Mouse (Mus musculus) embryonic facial prominence, embryonic 14.5 days (tissue): ENCODE data around the gene Utp6. TPM values are rescaled to one million over a fixed set of nuclear protein-coding genes. Genes with fewer than 3 reads are reported as not detected.

ENCODE experiments used
- ATAC-seq: fragments of 200-750 bp; cut with Nextera tagmentation; 2 replicates; pipeline ENCODE4 v1.8.0; 2017; ENCODE audit warnings: low read depth, moderate number of reproducible peaks, moderate TSS enrichment
- DNase-seq: peaks from one replicate; pipeline ENCODE4 v3.0.0-alpha.2; 2015; ENCODE audit warnings: low spot score
- H3K27ac ChIP-seq: fragments of 300-500 bp; sonication (generic); replicated peaks from 2 replicates; pipeline ENCODE4 v1.5.1; 2014; ENCODE audit warnings: low read depth, mild to moderate bottlenecking, low read length, moderate library complexity
- H3K27me3 ChIP-seq: fragments of 300-500 bp; sonication (generic); replicated peaks from 2 replicates; pipeline ENCODE4 v1.6.1; 2014; ENCODE audit warnings: low read length; ENCODE audit not compliant: control insufficient read depth, insufficient read depth
- H3K36me3 ChIP-seq: fragments of 300-500 bp; sonication (generic); 2 replicates; pipeline ENCODE4 v1.6.1; 2014; ENCODE audit warnings: low read length, mixed read lengths; ENCODE audit not compliant: control insufficient read depth, insufficient read depth
- H3K4me1 ChIP-seq: fragments of 300-500 bp; sonication (generic); 2 replicates; pipeline ENCODE4 v1.6.1; 2014; ENCODE audit warnings: antibody characterized with exemption, low read length; ENCODE audit not compliant: control insufficient read depth, insufficient read depth
- H3K4me2 ChIP-seq: fragments of 300-500 bp; sonication (generic); 2 replicates; pipeline ENCODE4 v1.6.1; 2014; ENCODE audit warnings: low read depth, mild to moderate bottlenecking, low read length, moderate library complexity, mixed read lengths
- H3K4me3 ChIP-seq: fragments of 300-500 bp; sonication (generic); 2 replicates; pipeline ENCODE4 v1.5.1; 2014; ENCODE audit warnings: low read depth, mild to moderate bottlenecking, low read length
- H3K9ac ChIP-seq: fragments of 300-500 bp; sonication (generic); 2 replicates; pipeline ENCODE4 v1.6.1; 2014; ENCODE audit warnings: low read depth, mild to moderate bottlenecking, low read length, moderate library complexity, mixed read lengths
- H3K9me3 ChIP-seq: fragments of 300-500 bp; sonication (generic); 2 replicates; pipeline ENCODE4 v1.6.1; 2016; ENCODE audit warnings: low read length; ENCODE audit not compliant: control insufficient read depth
- WGBS: fragments of 180-500 bp; shearing (Covaris S2); extraction: QIAGEN DNeasy Blood & Tissue Kit; methylation state at CpG from one replicate; pipeline ENCODE4 v1.1.7; 2014; 5-methylcytosine and 5-hydroxymethylcytosine counted together
- polyA plus RNA-seq: library from polyadenylated mRNA; unstranded; fragments of >200 nt; fragmentation: Nextera tagmentation; extraction: Ambion mirVana; gene quantifications from 2 replicates; pipeline ENCODE4 v1.2.1, GENCODE M21; 2014

The Utp6 gene
- polyA plus RNA-seq, 1 experiment from 2014 or later, result 46.9 TPM

DNA sequence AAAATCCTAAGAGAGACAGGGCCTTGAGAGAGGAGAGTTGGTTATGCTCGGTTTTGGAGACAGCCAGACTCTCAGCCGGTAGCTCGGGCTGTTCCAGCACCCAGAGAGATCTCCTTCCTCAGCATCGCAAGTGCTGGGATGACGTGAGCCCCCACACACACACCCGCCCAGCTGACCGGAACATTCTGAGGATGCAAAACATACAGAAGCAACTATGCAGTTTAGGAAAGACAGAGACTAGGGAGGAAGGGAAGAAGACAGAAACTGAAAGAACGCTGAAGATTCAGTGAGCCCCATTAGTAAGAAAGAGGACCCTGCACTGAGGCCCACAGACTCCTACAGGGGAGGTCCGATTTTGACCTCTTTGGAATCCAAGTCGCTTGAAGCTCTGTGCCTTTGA is 5.6 kb upstream of the Utp6 start:
- H3K36me3 ChIP-seq, result no peaks in the 10 kb centered on the region
- 81% methylated on average over 10 of the region's 10 CpGs for WGBS

DNA sequence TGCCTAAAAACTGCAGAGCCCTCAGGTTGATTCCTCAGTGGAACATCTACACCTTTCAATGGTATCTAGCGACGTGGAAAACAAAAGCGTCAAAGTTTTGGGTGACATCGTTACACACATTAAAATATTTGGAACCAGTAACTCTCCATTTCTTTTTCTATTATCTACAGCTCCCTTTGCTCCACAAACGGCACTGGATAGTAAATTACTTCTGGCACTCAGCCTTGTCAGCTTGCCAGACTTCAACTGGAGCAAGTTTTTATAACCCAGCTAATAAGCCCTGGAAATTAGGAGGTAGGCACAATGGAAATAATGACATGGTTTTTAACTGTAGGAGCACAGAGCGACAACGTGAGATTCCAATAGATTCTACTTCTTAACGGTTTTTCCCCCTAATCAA is 3.7 kb upstream of the Utp6 start:
- ATAC-seq (no peak), DNase-seq (peak; percentile 51)
- H3K4me3 ChIP-seq, result no peak overlapping the region
- H3K9me3 ChIP-seq, result no peaks in the 10 kb centered on the region
- H3K4me2 ChIP-seq, result no peak overlapping the region
- H3K27me3 ChIP-seq, result no peaks in the 10 kb centered on the region
- H3K9ac ChIP-seq, result no peak overlapping the region
- peaks cover 6% of the 10 kb centered on the region for H3K4me1 ChIP-seq
- no peaks in the 10 kb centered on the region for H3K36me3 ChIP-seq
- no peak overlapping the region for H3K27ac ChIP-seq
- WGBS, result 61% methylated on average over 8 of the region's 8 CpGs

More for the DNA sequence above, 5.6 kb upstream of the Utp6 start:
- Histone ChIP-seq H3K9ac (no peak overlapping the region), H3K4me2 (no peak overlapping the region), H3K9me3 (no peaks in the 10 kb centered on the region), H3K4me3 (no peak overlapping the region), H3K4me1 (no peaks in the 10 kb centered on the region), H3K27ac (no peak overlapping the region), H3K27me3 (peaks cover 4% of the 10 kb centered on the region; the same call in 1 of the 2 replicates)
- ATAC-seq, result no peak
- DNase-seq, result no peak

DNA sequence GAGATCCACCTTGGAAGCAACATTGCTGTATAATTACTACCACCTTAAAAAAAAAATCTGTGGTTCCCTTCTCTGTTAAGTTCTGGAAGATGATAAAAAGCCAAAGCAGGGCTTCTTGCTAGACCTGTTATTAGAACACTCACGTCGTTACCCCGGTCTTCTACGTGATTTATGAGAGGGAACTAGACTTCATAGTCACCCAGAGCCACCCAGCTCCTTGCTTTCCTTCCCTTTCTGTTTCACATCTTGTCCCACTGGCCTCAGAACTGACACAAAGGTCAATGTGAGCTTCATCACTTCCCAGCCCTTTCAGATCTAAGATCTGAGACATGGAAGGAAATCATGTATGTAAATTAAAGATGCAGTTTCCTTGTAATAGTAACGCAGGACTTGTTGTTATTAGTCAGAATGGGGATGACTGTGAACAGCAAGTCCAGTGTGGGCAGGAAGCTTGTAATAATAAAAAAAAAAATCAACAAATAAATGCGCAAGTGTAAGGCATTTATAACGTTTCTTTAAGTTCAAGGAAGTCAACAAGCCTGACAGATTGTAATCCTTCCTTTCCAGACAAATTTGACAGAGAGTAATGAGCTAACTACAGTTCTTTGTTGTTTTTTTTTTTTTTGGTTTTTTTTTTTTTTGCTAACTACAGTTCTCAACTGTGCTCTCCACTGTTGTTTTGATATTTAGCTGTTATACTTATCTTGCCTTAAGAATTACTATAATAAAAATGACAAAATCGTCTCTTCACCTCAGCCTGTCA is 1.2 kb upstream of the Utp6 start:
- H3K27me3 ChIP-seq, result no peaks in the 10 kb centered on the region
- H3K36me3 ChIP-seq, result peaks cover 15% of the 10 kb centered on the region
- H3K27ac ChIP-seq, result no peak overlapping the region
- H3K9me3 ChIP-seq, result no peaks in the 10 kb centered on the region
- peaks cover 7% of the 10 kb centered on the region for H3K4me1 ChIP-seq
- peak overlapping the region; percentile 76; the same call in 1 of the 2 replicates for H3K4me3 ChIP-seq
- 62% methylated on average over 8 of the region's 8 CpGs for WGBS
- ATAC-seq (no peak), DNase-seq (peak; percentile 27)
- H3K9ac ChIP-seq, result no peak overlapping the region
- H3K4me2 ChIP-seq, result peak overlapping the region; percentile 77; the same call in 1 of the 2 replicates

DNA sequence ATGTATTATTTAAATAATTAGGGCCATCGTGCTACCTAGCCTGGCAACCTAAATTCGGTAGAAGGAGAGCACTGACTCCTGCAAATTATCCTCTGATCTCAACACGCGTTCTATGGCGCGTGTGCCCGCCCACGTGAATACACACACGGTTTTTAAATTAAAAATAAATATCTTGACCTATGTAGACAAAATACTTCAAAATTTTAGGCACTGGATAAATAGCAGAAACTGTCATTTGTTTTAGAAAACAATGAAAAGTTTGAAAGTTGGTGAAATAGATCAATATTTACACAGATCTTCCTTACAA is 640 bp upstream of the Utp6 start:
- DNase-seq (no peak), ATAC-seq (peak; percentile 5; the same call in 1 of the 2 replicates)
- H3K4me1 ChIP-seq, result peaks cover 7% of the 10 kb centered on the region
- H3K4me3 ChIP-seq, result peak overlapping the region; percentile 76
- H3K9ac ChIP-seq, result peak overlapping the region; percentile 75
- no peaks in the 10 kb centered on the region for H3K27me3 ChIP-seq
- peak overlapping the region; percentile 77 for H3K4me2 ChIP-seq
- no peaks in the 10 kb centered on the region for H3K9me3 ChIP-seq
- H3K27ac ChIP-seq, result no peak overlapping the region
- WGBS, result 8% methylated on average over 9 of the region's 9 CpGs
- H3K36me3 ChIP-seq, result peaks cover 20% of the 10 kb centered on the region

DNA sequence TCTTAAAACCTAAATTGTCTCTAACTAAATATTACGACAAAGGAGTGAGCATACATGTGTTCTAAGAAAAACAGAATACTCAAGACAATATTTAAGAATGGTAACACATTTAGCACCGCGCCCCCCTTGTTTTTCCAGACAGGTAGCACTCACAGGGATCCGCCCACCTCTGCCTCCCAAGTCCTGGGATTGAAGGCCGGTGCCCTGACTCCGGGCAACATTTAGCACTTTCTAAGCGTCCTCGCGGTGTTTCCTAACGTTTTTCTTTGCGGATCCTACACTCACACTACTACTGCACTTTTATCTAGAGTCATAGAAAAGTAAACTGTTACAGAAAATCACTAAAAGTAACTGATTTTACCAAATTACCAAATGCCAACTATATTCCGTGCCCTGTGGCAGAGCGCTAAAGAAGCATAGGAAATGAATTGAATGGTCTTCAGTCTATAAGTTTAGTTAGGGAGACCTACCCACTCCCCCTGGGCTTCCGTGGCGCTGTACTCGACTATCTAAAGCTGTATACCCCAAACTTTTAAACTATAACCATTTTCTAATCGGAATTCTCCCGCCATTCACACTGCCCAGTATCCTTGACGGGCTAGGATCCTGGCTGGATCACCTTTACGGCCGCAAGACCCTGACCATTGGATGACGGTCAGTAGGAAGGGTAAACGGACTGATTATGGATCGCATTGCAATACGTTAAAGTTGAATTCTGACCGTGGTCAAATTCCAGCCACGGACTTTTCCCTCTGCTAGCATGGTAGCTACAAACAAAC is 655 bp downstream of the Utp6 start:
- H3K4me3 ChIP-seq, result peak overlapping the region; percentile 76
- H3K27me3 ChIP-seq, result no peaks in the 10 kb centered on the region
- ATAC-seq (peak; percentile 8; the same call in 1 of the 2 replicates), DNase-seq (no peak)
- peak overlapping the region; percentile 82 for H3K27ac ChIP-seq
- H3K9ac ChIP-seq, result peak overlapping the region; percentile 75
- H3K36me3 ChIP-seq, result peaks cover 33% of the 10 kb centered on the region
- H3K9me3 ChIP-seq, result no peaks in the 10 kb centered on the region
- 6% methylated on average over 27 of the region's 27 CpGs for WGBS
- H3K4me1 ChIP-seq, result peaks cover 7% of the 10 kb centered on the region
- H3K4me2 ChIP-seq, result peak overlapping the region; percentile 77

DNA sequence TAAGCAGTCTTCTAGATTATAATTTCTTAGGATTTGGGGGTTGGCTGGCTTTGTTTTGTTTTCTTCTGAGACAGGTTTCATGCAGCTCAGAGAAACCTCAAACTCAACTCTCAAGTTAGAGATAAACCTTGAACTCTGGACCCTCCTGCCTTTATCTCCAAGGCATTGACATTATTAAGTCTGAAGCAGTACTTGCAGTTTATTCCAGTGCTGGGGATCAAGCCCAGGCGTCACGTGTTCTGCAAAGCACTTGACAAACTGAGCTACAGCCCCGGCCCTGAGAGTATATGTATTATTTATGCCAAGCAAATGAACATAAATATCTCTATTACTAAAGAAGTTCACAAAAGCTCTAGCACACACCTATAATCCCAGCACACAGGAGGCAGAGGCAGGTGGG is 14.9 kb downstream of the Utp6 start:
- Histone ChIP-seq H3K27ac (no peak overlapping the region), H3K4me3 (no peak overlapping the region), H3K9ac (no peak overlapping the region), H3K9me3 (no peaks in the 10 kb centered on the region), H3K36me3 (peaks cover 96% of the 10 kb centered on the region), H3K27me3 (no peaks in the 10 kb centered on the region), H3K4me2 (no peak overlapping the region), H3K4me1 (no peaks in the 10 kb centered on the region)
- DNase-seq (no peak), ATAC-seq (no peak)
- WGBS, result 99% methylated on average over 3 of the region's 3 CpGs

DNA sequence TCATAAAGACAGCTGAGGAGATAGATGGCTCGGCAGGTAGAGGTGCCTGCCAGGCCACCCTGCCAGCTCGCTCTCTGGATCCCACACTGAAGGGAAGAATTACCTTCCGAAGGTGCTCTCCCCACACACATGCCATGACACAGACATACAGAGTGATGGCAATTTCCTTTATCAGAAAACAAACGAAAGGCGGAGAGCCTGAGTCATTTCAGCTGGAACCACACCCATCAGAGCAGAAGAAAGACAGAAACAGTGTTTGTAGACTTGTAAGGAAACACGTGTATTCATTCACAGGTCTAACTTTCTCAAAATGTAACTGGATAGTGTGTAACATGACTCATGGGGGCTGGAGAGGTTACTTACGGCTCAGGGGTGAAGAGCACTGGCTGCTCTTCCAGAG is 18.6 kb downstream of the Utp6 start:
- Histone ChIP-seq H3K4me3 (no peak overlapping the region), H3K36me3 (peaks cover 95% of the 10 kb centered on the region), H3K4me2 (no peak overlapping the region), H3K9ac (no peak overlapping the region), H3K27ac (no peak overlapping the region), H3K4me1 (no peaks in the 10 kb centered on the region), H3K9me3 (no peaks in the 10 kb centered on the region), H3K27me3 (no peaks in the 10 kb centered on the region)
- DNase-seq, result no peak
- WGBS, result 86% methylated on average over 7 of the region's 7 CpGs
- ATAC-seq, result no peak

DNA sequence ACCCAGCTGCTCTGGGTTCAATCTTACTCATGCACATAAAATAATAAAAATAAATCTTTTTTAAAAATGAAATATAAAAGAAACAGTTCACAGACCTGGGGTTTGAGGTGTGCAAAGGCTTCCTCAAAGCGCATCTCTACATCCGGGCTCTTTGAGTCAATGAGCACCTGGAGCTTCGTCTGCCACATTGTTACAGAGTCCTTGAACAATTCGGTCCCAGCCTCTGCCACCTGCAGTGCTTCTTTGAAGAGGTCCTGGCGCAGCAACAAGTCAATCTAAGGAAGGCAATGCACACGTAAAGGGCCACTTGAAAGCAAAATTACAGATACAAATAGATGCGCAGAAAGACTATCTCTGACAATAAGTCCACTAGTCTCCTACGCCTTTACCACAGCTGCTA is 19.1 kb downstream of the Utp6 start:
- Histone ChIP-seq H3K4me2 (no peak overlapping the region), H3K36me3 (peaks cover 95% of the 10 kb centered on the region), H3K27me3 (no peaks in the 10 kb centered on the region), H3K27ac (no peak overlapping the region), H3K9me3 (no peaks in the 10 kb centered on the region), H3K4me3 (no peak overlapping the region), H3K4me1 (no peaks in the 10 kb centered on the region), H3K9ac (no peak overlapping the region)
- 94% methylated on average over 8 of the region's 8 CpGs for WGBS
- DNase-seq (no peak), ATAC-seq (no peak)
